Mouse (Mus musculus): Measurements from ENCODE around the gene Dusp12. TPM values are rescaled to one million over a fixed set of nuclear protein-coding genes. Genes with fewer than 3 reads are reported as not detected.

Dusp12 gene
- polyA plus RNA-seq, 1 experiment: 32.4 TPM

- peak in 1 of 2 experiments; percentile 36 for DNase-seq
- H3K4me3 ChIP-seq (replicated peaks; ENCODE audit: insufficient read depth, low read depth, low read length): no peak overlapping the region
These were observed 9.6 kb upstream of the Dusp12 start for GRCm38 (mm10) chr1:170894603-170895602.

GRCm38 (mm10) chr1:170892279-170892678 lies 6.9 kb upstream of the Dusp12 start:
- 39% methylated on average over 1 of the region's 1 CpGs for WGBS
- no peak for DNase-seq
- no peak for TF ChIP-seq POLR2A (IDR thresholded peaks at IDR 0.05; ENCODE audit: borderline replicate concordance, insufficient read depth, low read length)
- TF ChIP-seq CTCF (IDR thresholded peaks at IDR 0.05; ENCODE audit: borderline replicate concordance, insufficient read depth, low read depth, low read length): no peak
- Histone ChIP-seq H3K4me3 (replicated peaks; ENCODE audit: insufficient read depth, low read depth, low read length) (no peak overlapping the region), H3K27ac (ENCODE audit: insufficient read depth, low read length) (no peak overlapping the region), H3K27me3 (ENCODE audit: control insufficient read depth, insufficient read depth, low read length) (no peaks in the 10 kb centered on the region), H3K4me1 (ENCODE audit: control insufficient read depth, insufficient read depth, low read length) (no peaks in the 10 kb centered on the region)

More at GRCm38 (mm10) chr1:170894603-170895602, 9.6 kb upstream of the Dusp12 start:
- H3K4me1 ChIP-seq (ENCODE audit: control insufficient read depth, insufficient read depth, low read length): no peaks in the 10 kb centered on the region
- 67% methylated on average over 9 of the region's 9 CpGs for WGBS
- TF ChIP-seq POLR2A (IDR thresholded peaks at IDR 0.05; ENCODE audit: borderline replicate concordance, insufficient read depth, low read length): no peak
- peak; percentile 29; the same call in 1 of the 2 replicates for TF ChIP-seq CTCF (IDR thresholded peaks at IDR 0.05; ENCODE audit: borderline replicate concordance, insufficient read depth, low read depth, low read length)
- no peak overlapping the region for H3K27ac ChIP-seq (ENCODE audit: insufficient read depth, low read length)
- no peaks in the 10 kb centered on the region for H3K27me3 ChIP-seq (ENCODE audit: control insufficient read depth, insufficient read depth, low read length)

- TF ChIP-seq POLR2A (IDR thresholded peaks at IDR 0.05; ENCODE audit: borderline replicate concordance, insufficient read depth, low read length): no peak
- no peak for TF ChIP-seq CTCF (IDR thresholded peaks at IDR 0.05; ENCODE audit: borderline replicate concordance, insufficient read depth, low read depth, low read length)
These were observed 6.3 kb upstream of the Dusp12 start for GRCm38 (mm10) chr1:170891646-170892045.

GRCm38 (mm10) chr1:170889310-170889709 lies 4.0 kb upstream of the Dusp12 start:
- H3K4me3 ChIP-seq (replicated peaks; ENCODE audit: insufficient read depth, low read depth, low read length): no peak overlapping the region
- no peaks in the 10 kb centered on the region for H3K27me3 ChIP-seq (ENCODE audit: control insufficient read depth, insufficient read depth, low read length)
- TF ChIP-seq POLR2A (IDR thresholded peaks at IDR 0.05; ENCODE audit: borderline replicate concordance, insufficient read depth, low read length) (no peak), CTCF (IDR thresholded peaks at IDR 0.05; ENCODE audit: borderline replicate concordance, insufficient read depth, low read depth, low read length) (no peak)
- H3K27ac ChIP-seq (ENCODE audit: insufficient read depth, low read length): no peak overlapping the region
- 80% methylated on average over 4 of the region's 4 CpGs for WGBS
- no peaks in the 10 kb centered on the region for H3K4me1 ChIP-seq (ENCODE audit: control insufficient read depth, insufficient read depth, low read length)
- DNase-seq: no peak

More at GRCm38 (mm10) chr1:170891646-170892045, 6.3 kb upstream of the Dusp12 start:
- no peak overlapping the region for H3K4me3 ChIP-seq (replicated peaks; ENCODE audit: insufficient read depth, low read depth, low read length)
- no peaks in the 10 kb centered on the region for H3K27me3 ChIP-seq (ENCODE audit: control insufficient read depth, insufficient read depth, low read length)
- H3K4me1 ChIP-seq (ENCODE audit: control insufficient read depth, insufficient read depth, low read length): no peaks in the 10 kb centered on the region
- DNase-seq: no peak
- 85% methylated on average over 2 of the region's 2 CpGs for WGBS
- H3K27ac ChIP-seq (ENCODE audit: insufficient read depth, low read length): no peak overlapping the region

DNA sequence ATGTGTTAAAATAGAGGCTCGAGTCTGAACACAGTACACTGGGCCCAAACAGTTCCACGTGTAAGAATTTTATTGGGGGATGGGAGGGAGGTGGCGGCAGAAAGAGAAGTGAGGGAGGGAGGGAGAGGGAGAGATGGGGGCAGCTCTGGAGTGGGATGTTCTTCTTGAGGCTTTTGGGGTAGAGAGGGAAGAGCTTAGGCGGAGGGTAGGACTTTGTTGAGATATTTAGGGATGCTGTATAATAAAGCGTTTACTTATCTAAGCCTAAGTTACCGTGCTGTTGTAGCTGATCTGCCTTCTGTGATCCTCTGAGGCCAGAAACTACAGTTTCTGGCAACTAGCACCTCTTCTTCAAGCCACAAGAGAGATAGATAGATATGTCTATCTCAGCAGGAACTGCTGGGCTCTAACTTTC lies 711 bp upstream of the Dusp12 start:
- Histone ChIP-seq H3K27me3 (ENCODE audit: control insufficient read depth, insufficient read depth, low read length) (no peaks in the 10 kb centered on the region), H3K27ac (ENCODE audit: insufficient read depth, low read length) (no peak overlapping the region), H3K4me3 (replicated peaks; ENCODE audit: insufficient read depth, low read depth, low read length) (no peak overlapping the region), H3K4me1 (ENCODE audit: control insufficient read depth, insufficient read depth, low read length) (0 out of 2 replicates have a peak, but pooled peaks cover 2% of the 10 kb centered on the region)
- WGBS: 52% methylated on average over 6 of the region's 6 CpGs
- TF ChIP-seq CTCF (IDR thresholded peaks at IDR 0.05; ENCODE audit: borderline replicate concordance, insufficient read depth, low read depth, low read length) (no peak), POLR2A (IDR thresholded peaks at IDR 0.05; ENCODE audit: borderline replicate concordance, insufficient read depth, low read length) (no peak)
- DNase-seq: no peak

- H3K4me3 ChIP-seq (replicated peaks; ENCODE audit: insufficient read depth, low read depth, low read length): peak overlapping the region; percentile 74
- H3K27me3 ChIP-seq (ENCODE audit: control insufficient read depth, insufficient read depth, low read length): no peaks in the 10 kb centered on the region
- no peak for TF ChIP-seq POLR2A (IDR thresholded peaks at IDR 0.05; ENCODE audit: borderline replicate concordance, insufficient read depth, low read length)
- no peak for TF ChIP-seq CTCF (IDR thresholded peaks at IDR 0.05; ENCODE audit: borderline replicate concordance, insufficient read depth, low read depth, low read length)
- H3K27ac ChIP-seq (ENCODE audit: insufficient read depth, low read length): no peak overlapping the region
- WGBS: 25% methylated on average over 8 of the region's 8 CpGs
- DNase-seq: no peak
- H3K4me1 ChIP-seq (ENCODE audit: control insufficient read depth, insufficient read depth, low read length): 0 out of 2 replicates have a peak, but pooled peaks cover 2% of the 10 kb centered on the region
These were observed 950 bp downstream of the Dusp12 start for GRCm38 (mm10) chr1:170884390-170884789.

- WGBS: 73% methylated on average over 5 of the region's 5 CpGs
- 0 out of 2 replicates have a peak, but pooled peaks cover 2% of the 10 kb centered on the region for H3K4me1 ChIP-seq (ENCODE audit: control insufficient read depth, insufficient read depth, low read length)
- no peak overlapping the region for H3K4me3 ChIP-seq (replicated peaks; ENCODE audit: insufficient read depth, low read depth, low read length)
- TF ChIP-seq POLR2A (IDR thresholded peaks at IDR 0.05; ENCODE audit: borderline replicate concordance, insufficient read depth, low read length) (no peak), CTCF (IDR thresholded peaks at IDR 0.05; ENCODE audit: borderline replicate concordance, insufficient read depth, low read depth, low read length) (no peak)
- H3K27me3 ChIP-seq (ENCODE audit: control insufficient read depth, insufficient read depth, low read length): no peaks in the 10 kb centered on the region
- H3K27ac ChIP-seq (ENCODE audit: insufficient read depth, low read length): no peak overlapping the region
- DNase-seq: no peak
These were observed 2.3 kb downstream of the Dusp12 start for GRCm38 (mm10) chr1:170882915-170883485.

Data from cerebellum, adult 2 months (tissue).